Mouse (Mus musculus): ENCODE measurements around the gene Dcbld1.

The Dcbld1 gene

GRCm38 (mm10) chr10:52233301-52233968 lies at the start of gene Dcbld1:
Gene Dcbld1, plus strand, starts transcription at chr10:52233619.
- peak; percentile 34 for DNase-seq (ENCODE audit: low spot score)

GRCm38 (mm10) chr10:52185900-52186299 lies 47.5 kb upstream of the Dcbld1 start:
- no peak for DNase-seq (ENCODE audit: low spot score)

- DNase-seq (ENCODE audit: low spot score) = no peak
These were observed 38.2 kb upstream of the Dcbld1 start, which contains the start of gene Ros1 for GRCm38 (mm10) chr10:52194957-52195852. Gene Ros1, minus strand, starts transcription at chr10:52195244.

GRCm38 (mm10) chr10:52204006-52204405 lies 29.4 kb upstream of the Dcbld1 start:
- DNase-seq (ENCODE audit: low spot score) = no peak

GRCm38 (mm10) chr10:52215267-52215818 lies 18.1 kb upstream of the Dcbld1 start:
- no peak for DNase-seq (ENCODE audit: low spot score)

- DNase-seq (ENCODE audit: low spot score) = no peak
These were observed 16.4 kb upstream of the Dcbld1 start for GRCm38 (mm10) chr10:52216797-52217563.

- no peak for DNase-seq (ENCODE audit: low spot score)
These were observed 15.9 kb upstream of the Dcbld1 start for GRCm38 (mm10) chr10:52217564-52217934.

GRCm38 (mm10) chr10:52219600-52219999 lies 13.8 kb upstream of the Dcbld1 start:
- DNase-seq (ENCODE audit: low spot score) = no peak

GRCm38 (mm10) chr10:52232196-52233176 lies 933 bp upstream of the Dcbld1 start:
- no peak for DNase-seq (ENCODE audit: low spot score)

- no peak for DNase-seq (ENCODE audit: low spot score)
These were observed 692 bp downstream of the Dcbld1 start for GRCm38 (mm10) chr10:52233969-52234653.

GRCm38 (mm10) chr10:52234654-52234981 lies 1.2 kb downstream of the Dcbld1 start:
- DNase-seq (ENCODE audit: low spot score) = no peak

GRCm38 (mm10) chr10:52235461-52235860 lies 2.0 kb downstream of the Dcbld1 start:
- no peak for DNase-seq (ENCODE audit: low spot score)

GRCm38 (mm10) chr10:52242015-52242414 lies 8.6 kb downstream of the Dcbld1 start:
- DNase-seq (ENCODE audit: low spot score) = no peak

GRCm38 (mm10) chr10:52242680-52243323 lies 9.4 kb downstream of the Dcbld1 start:
- DNase-seq (ENCODE audit: low spot score) = no peak

GRCm38 (mm10) chr10:52246207-52246606 lies 12.8 kb downstream of the Dcbld1 start:
- no peak for DNase-seq (ENCODE audit: low spot score)

GRCm38 (mm10) chr10:52252240-52252639 lies 18.8 kb downstream of the Dcbld1 start:
- DNase-seq (ENCODE audit: low spot score) = no peak

- DNase-seq (ENCODE audit: low spot score) = no peak
These were observed 20.0 kb downstream of the Dcbld1 start for GRCm38 (mm10) chr10:52253426-52253825.

- DNase-seq (ENCODE audit: low spot score) = no peak
These were observed 24.3 kb downstream of the Dcbld1 start for GRCm38 (mm10) chr10:52257768-52258167.

GRCm38 (mm10) chr10:52258180-52258948 lies 24.9 kb downstream of the Dcbld1 start:
- no peak for DNase-seq (ENCODE audit: low spot score)

Data from c-Kit-positive CD71-positive TER-119-positive erythroid progenitor cells, embryonic 14.5 days (primary cell).